9 mouse cellular contexts compared by ENCODE assay signal in genomic region chr16:92103572-92104331, GRCm38 (mm10). TPM values are rescaled to one million over a fixed set of nuclear protein-coding genes. Genes with fewer than 3 reads are reported as not detected.
DNase-seq lines count a peak whose midpoint lies in the region; ATAC-seq and TF ChIP-seq lines count a peak whose summit lies in the region.
"Had no signal": no experiment of that assay in that cellular context is flagged by ENCODE, and none has a peak within 500 bp of the region (broad histone marks: within the 10 kb centered on the region; RNA-seq: fewer than 3 reads in every experiment).

No protein-coding gene starts in this region.

- H3K27ac ChIP-seq in lung, embryonic 14.5 days (ENCODE audit: low read depth), result no peak overlapping the region
- H3K27ac ChIP-seq in embryonic facial prominence, embryonic 10.5 days (replicated peaks), result peak overlapping the region; percentile 66
- no peak overlapping the region for H3K27ac ChIP-seq in neural tube, embryonic 12.5 days

- no peaks in the 10 kb centered on the region for H3K4me1 ChIP-seq in lung, embryonic 14.5 days (ENCODE audit: insufficient read depth)
- peaks cover 41% of the 10 kb centered on the region for H3K4me1 ChIP-seq in embryonic facial prominence, embryonic 10.5 days
- H3K4me1 ChIP-seq in neural tube, embryonic 12.5 days, result peaks cover 20% of the 10 kb centered on the region

- no peak overlapping the region for H3K4me3 ChIP-seq in lung, embryonic 14.5 days (ENCODE audit: low read depth, low read length)
- H3K4me3 ChIP-seq in embryonic facial prominence, embryonic 10.5 days, result no peak overlapping the region
- H3K4me3 ChIP-seq in neural tube, embryonic 12.5 days, result no peak overlapping the region

- no peaks in the 10 kb centered on the region for H3K9me3 ChIP-seq in lung, embryonic 14.5 days (ENCODE audit: low read depth, low read length)
- H3K9me3 ChIP-seq in embryonic facial prominence, embryonic 10.5 days, result no peaks in the 10 kb centered on the region
- H3K9me3 ChIP-seq in neural tube, embryonic 12.5 days, result no peaks in the 10 kb centered on the region

- ATAC-seq in lung, embryonic 14.5 days (ENCODE audit: insufficient read depth), result peak; percentile 35; the same call in 1 of the 2 replicates
- ATAC-seq in neural tube, embryonic 12.5 days (ENCODE audit: low FRiP score, low read depth), result 0 out of 2 replicates have a peak, but pooled peaks have one; percentile 63
- ATAC-seq in cerebellum, adult (ENCODE audit: insufficient number of reproducible peaks, low FRiP score, low TSS enrichment), result no peak

- peak; percentile 36 for DNase-seq in lung, embryonic 14.5 days
- DNase-seq in lung, adult 18-20 months, result no peak
- DNase-seq in embryonic facial prominence, embryonic 10.5 days (ENCODE audit: low spot score), result no peak
- DNase-seq in kidney, adult 18-20 months, result peak; percentile 51
- DNase-seq in gastrocnemius, postnatal 25 days, result no peak
- DNase-seq in cerebellum, adult 11-12 months, result no peak

- no peaks in the 10 kb centered on the region for H3K36me3 ChIP-seq in lung, embryonic 14.5 days (ENCODE audit: insufficient read depth)
- H3K36me3 ChIP-seq in embryonic facial prominence, embryonic 10.5 days (replicated peaks), result peaks cover 43% of the 10 kb centered on the region
- peaks cover 9% of the 10 kb centered on the region for H3K36me3 ChIP-seq in neural tube, embryonic 12.5 days

- H3K27me3 ChIP-seq in lung, embryonic 14.5 days (ENCODE audit: insufficient read depth, low read length), result no peaks in the 10 kb centered on the region
- H3K27me3 ChIP-seq in embryonic facial prominence, embryonic 10.5 days (replicated peaks; ENCODE audit: low read depth, poor library complexity, severe bottlenecking), result no peaks in the 10 kb centered on the region
- no peaks in the 10 kb centered on the region for H3K27me3 ChIP-seq in neural tube, embryonic 12.5 days (replicated peaks)

- H3K9ac ChIP-seq in lung, embryonic 14.5 days, result no peak overlapping the region
- no peak overlapping the region for H3K9ac ChIP-seq in neural tube, embryonic 12.5 days

- no peak overlapping the region for H3K4me2 ChIP-seq in lung, embryonic 14.5 days
- no peak overlapping the region for H3K4me2 ChIP-seq in neural tube, embryonic 12.5 days (replicated peaks)

- WGBS in lung, embryonic 14.5 days, result 46% methylated on average over 9 of the region's 9 CpGs
- WGBS in embryonic facial prominence, embryonic 10.5 days, result 47% methylated on average over 9 of the region's 9 CpGs
- 28% methylated on average over 9 of the region's 9 CpGs for WGBS in neural tube, embryonic 12.5 days

- TF ChIP-seq CTCF in lung, embryonic 14.5 days (IDR thresholded peaks at IDR 0.05; ENCODE audit: low read depth), result peak; percentile 31; the same call in 1 of the 2 replicates

RNA-seq across cellular contexts. Expression of gene Slc5a3, which starts 45.6 kb away (rescaled TPM):
- polyA plus RNA-seq in lung, embryonic 14.5 days (2014; fragmentation: Nextera tagmentation; extraction: Ambion mirVana), result 6.3 and 7.4 TPM in 2 replicates
- polyA plus RNA-seq in embryonic facial prominence, embryonic 10.5 days (2016; fragmentation: Nextera tagmentation; extraction: Ambion mirVana), result 11.6 and 12.7 TPM in 2 replicates
- 13.1 and 13.6 TPM in 2 replicates for polyA plus RNA-seq in neural tube, embryonic 12.5 days (2016; fragmentation: Nextera tagmentation; extraction: Ambion mirVana)
- 1 to 10 TPM; 5.6 to 5.9 TPM for total RNA-seq in gastrocnemius, postnatal 25 days (2021)

RNA-seq across cellular contexts. Expression of gene Gm49711, which starts 45.6 kb away (rescaled TPM):
- not detected in 2 replicates for polyA plus RNA-seq in lung, embryonic 14.5 days (2014; fragmentation: Nextera tagmentation; extraction: Ambion mirVana)
- polyA plus RNA-seq in embryonic facial prominence, embryonic 10.5 days (2016; fragmentation: Nextera tagmentation; extraction: Ambion mirVana), result 0.28 TPM in 1 of 2 replicates, not detected in the other
- polyA plus RNA-seq in neural tube, embryonic 12.5 days (2016; fragmentation: Nextera tagmentation; extraction: Ambion mirVana), result 0.47 and 0.96 TPM in 2 replicates
- not detected for total RNA-seq in gastrocnemius, postnatal 25 days (2021)
- total RNA-seq: layer of hippocampus, adult 18-20 months had no signal

RNA-seq across cellular contexts. Expression of gene Mrps6, which starts 45.7 kb away (rescaled TPM):
- polyA plus RNA-seq in lung, embryonic 14.5 days (2014; fragmentation: Nextera tagmentation; extraction: Ambion mirVana), result 74.1 and 76.4 TPM in 2 replicates
- polyA plus RNA-seq in embryonic facial prominence, embryonic 10.5 days (2016; fragmentation: Nextera tagmentation; extraction: Ambion mirVana), result 127 and 129 TPM in 2 replicates
- polyA plus RNA-seq in neural tube, embryonic 12.5 days (2016; fragmentation: Nextera tagmentation; extraction: Ambion mirVana), result 126 and 133 TPM in 2 replicates
- 10 to 100 TPM; 18.2 to 20.8 TPM for total RNA-seq in gastrocnemius, postnatal 25 days (2021)

Comparison
In these comparisons a context has a peak if more than half of its experiments do, and no peak if none do; other contexts are left out.
1. DNase-seq: peak in lung, embryonic 14.5 days (single experiment) and kidney, adult 18-20 months (single experiment); none in lung, adult 18-20 months (0 of 2), embryonic facial prominence, embryonic 10.5 days (single experiment), gastrocnemius, postnatal 25 days (single experiment) and cerebellum, adult 11-12 months (single experiment).